Mouse (Mus musculus): ENCODE measurements around the gene Vps51.
"Not testable (repeated sequence)": the region's sequence is repeated elsewhere in the genome, so short reads cannot be mapped to it uniquely, and the experiment has no call there.

The Vps51 gene

GRCm38 (mm10) chr19:6048681-6049410 lies 28.2 kb downstream of the Vps51 start:
- in situ Hi-C loops (cut with MseI, MboI), result no loop called here

- in situ Hi-C loops (cut with MseI, MboI), result no loop called here
These were observed 29.2 kb downstream of the Vps51 start for GRCm38 (mm10) chr19:6047899-6048166.

GRCm38 (mm10) chr19:6047154-6047898 lies 29.7 kb downstream of the Vps51 start:
- in situ Hi-C loops (cut with MseI, MboI), result no loop called here

GRCm38 (mm10) chr19:6046294-6047153 lies 30.5 kb downstream of the Vps51 start, which contains the start of gene Syvn1:
Syvn1 (plus strand) TSS chr19:6046576.
- in situ Hi-C loops (cut with MseI, MboI), result no loop called here

GRCm38 (mm10) chr19:6045366-6046293 lies 31.4 kb downstream of the Vps51 start:
- in situ Hi-C loops (cut with MseI, MboI), result no loop called here

GRCm38 (mm10) chr19:6044102-6044501 lies 32.9 kb downstream of the Vps51 start:
- in situ Hi-C loops (cut with MseI, MboI), result not testable (repeated sequence)

GRCm38 (mm10) chr19:6042293-6042692 lies 34.7 kb downstream of the Vps51 start:
- in situ Hi-C loops (cut with MseI, MboI), result no loop called here

GRCm38 (mm10) chr19:6040002-6040401 lies 37.0 kb downstream of the Vps51 start:
- in situ Hi-C loops (cut with MseI, MboI), result no loop called here

- in situ Hi-C loops (cut with MseI, MboI), result no loop called here
These were observed 38.7 kb downstream of the Vps51 start for GRCm38 (mm10) chr19:6038326-6038725.

GRCm38 (mm10) chr19:6037695-6038094 lies 39.3 kb downstream of the Vps51 start:
- in situ Hi-C loops (cut with MseI, MboI), result no loop called here

GRCm38 (mm10) chr19:6035966-6036585 lies 41.0 kb downstream of the Vps51 start:
- in situ Hi-C loops (cut with MseI, MboI), result no loop called here

GRCm38 (mm10) chr19:6030520-6031280 lies 46.3 kb downstream of the Vps51 start:
- in situ Hi-C loops (cut with MseI, MboI), result no loop called here

GRCm38 (mm10) chr19:6029426-6029825 lies 47.6 kb downstream of the Vps51 start:
- in situ Hi-C loops (cut with MseI, MboI), result no loop called here

- in situ Hi-C loops (cut with MseI, MboI), result no loop called here
These were observed 48.0 kb downstream of the Vps51 start for GRCm38 (mm10) chr19:6028991-6029390.

GRCm38 (mm10) chr19:6023930-6024329 lies 53.1 kb downstream of the Vps51 start:
- in situ Hi-C loops (cut with MseI, MboI), result no loop called here

GRCm38 (mm10) chr19:6023059-6023458 lies 54.0 kb downstream of the Vps51 start:
- in situ Hi-C loops (cut with MseI, MboI), result no loop called here

- in situ Hi-C loops (cut with MseI, MboI), result no loop called here
These were observed 56.8 kb downstream of the Vps51 start for GRCm38 (mm10) chr19:6020276-6020675.

GRCm38 (mm10) chr19:6018142-6019089 lies 58.6 kb downstream of the Vps51 start:
- in situ Hi-C loops (cut with MseI, MboI), result loop anchor here (5.0 kb wide), 2 partner anchors 51 to 56 kb away; partner anchors contain the start of gene Pola2 (in 1 of the 2)
